Mouse (Mus musculus) liver, embryonic 14.5 days (tissue): ENCODE measurements around the gene Mvk. TPM values are rescaled to one million over a fixed set of nuclear protein-coding genes. Genes with fewer than 3 reads are reported as not detected.
A peak's percentile ranks its signal among the peaks of the same experiment; 100 is the strongest.

Experiments used
- ATAC-seq: fragments of 200-750 bp; cut with Nextera tagmentation; 2 replicates; pipeline ENCODE4 v1.8.0; 2017; ENCODE audit warnings: moderate number of reproducible peaks, mild to moderate bottlenecking, moderate library complexity; ENCODE audit not compliant: insufficient read depth
- DNase-seq, 3 experiments: peaks; one replicate each; pipeline ENCODE4 v3.0.0-alpha.2; 2012 to 2013; ENCODE audit warnings: low read depth in 3 of 3, low spot score in 3 of 3
- H3K27ac ChIP-seq: fragments of 300-500 bp; sonication (generic); 2 replicates; pipeline ENCODE4 v1.5.1; 2014; ENCODE audit warnings: moderate library complexity, mild to moderate bottlenecking, control low read depth, inconsistent platforms
- H3K27me3 ChIP-seq: fragments of 300-500 bp; sonication (generic); 2 replicates; pipeline ENCODE4 v1.6.1; 2014; ENCODE audit warnings: mild to moderate bottlenecking, low read length, moderate library complexity; ENCODE audit not compliant: control insufficient read depth, insufficient read depth
- H3K36me3 ChIP-seq: fragments of 300-500 bp; sonication (generic); replicated peaks from 2 replicates; pipeline ENCODE4 v1.6.1; 2014; ENCODE audit warnings: low read depth; ENCODE audit not compliant: control insufficient read depth, insufficient read depth
- H3K4me1 ChIP-seq, 2 experiments: fragments of 200-500 bp in 1 of 2; fragments of 300-500 bp in 1 of 2; sonication (generic) in 1 of 2; replicated peaks; 2 replicates each; pipeline ENCODE4 v1.6.1; 2012 to 2014; ENCODE audit warnings: antibody characterized with exemption in 1 of 2, inconsistent platforms in 1 of 2, low read length in 1 of 2; ENCODE audit not compliant: control insufficient read depth in 2 of 2, insufficient read depth in 2 of 2
- H3K4me2 ChIP-seq: fragments of 300-500 bp; sonication (generic); 2 replicates; pipeline ENCODE4 v1.6.1; 2014; ENCODE audit warnings: low read depth, mild to moderate bottlenecking, control low read depth, moderate library complexity
- H3K4me3 ChIP-seq, 2 experiments: fragments of 200-500 bp in 1 of 2; fragments of 300-500 bp in 1 of 2; sonication (generic) in 1 of 2; 2 replicates each; pipeline ENCODE4 v1.5.1; 2012 to 2014; ENCODE audit warnings: low read depth in 2 of 2, low read length in 2 of 2, mild to moderate bottlenecking in 2 of 2, control low read depth in 1 of 2, inconsistent platforms in 1 of 2, moderate library complexity in 1 of 2; ENCODE audit not compliant: insufficient read depth in 1 of 2
- H3K9ac ChIP-seq: fragments of 300-500 bp; sonication (generic); replicated peaks from 2 replicates; pipeline ENCODE4 v1.6.1; 2014; ENCODE audit warnings: mild to moderate bottlenecking, control low read depth, moderate library complexity
- H3K9me3 ChIP-seq: fragments of 300-500 bp; sonication (generic); 2 replicates; pipeline ENCODE4 v1.6.1; 2016; ENCODE audit warnings: low read length, mixed read lengths; ENCODE audit not compliant: control insufficient read depth
- CTCF ChIP-seq: IDR thresholded peaks from 2 replicates; pipeline ENCODE4 v1.5.1; 2016; ENCODE audit warnings: antibody characterized with exemption, low read depth, control low read depth
- EP300 ChIP-seq: IDR thresholded peaks from 2 replicates; pipeline ENCODE4 v1.6.1; 2016; ENCODE audit warnings: antibody characterized with exemption, low read depth
- WGBS: fragments of 180-500 bp; shearing (Covaris S2); extraction: QIAGEN DNeasy Blood & Tissue Kit; methylation state at CpG from one replicate; pipeline ENCODE4 v1.1.7; 2014; ENCODE audit not compliant: insufficient replicate concordance; 5-methylcytosine and 5-hydroxymethylcytosine counted together
- polyA plus RNA-seq, 2 experiments: library from polyadenylated mRNA; depleted of rRNA in 1 of 2; stranded (reverse) in 1 of 2; unstranded in 1 of 2; fragments of >200 nt; fragmentation: Nextera tagmentation in 1 of 2; extraction: Ambion mirVana in 1 of 2; gene quantifications; 2 replicates each; pipeline versions ENCODE4 v1.2.1 to v1.2.3; 2012 to 2014

Gene Mvk
- polyA plus RNA-seq, 2 experiments, result 20.2 to 32.6 TPM

DNA sequence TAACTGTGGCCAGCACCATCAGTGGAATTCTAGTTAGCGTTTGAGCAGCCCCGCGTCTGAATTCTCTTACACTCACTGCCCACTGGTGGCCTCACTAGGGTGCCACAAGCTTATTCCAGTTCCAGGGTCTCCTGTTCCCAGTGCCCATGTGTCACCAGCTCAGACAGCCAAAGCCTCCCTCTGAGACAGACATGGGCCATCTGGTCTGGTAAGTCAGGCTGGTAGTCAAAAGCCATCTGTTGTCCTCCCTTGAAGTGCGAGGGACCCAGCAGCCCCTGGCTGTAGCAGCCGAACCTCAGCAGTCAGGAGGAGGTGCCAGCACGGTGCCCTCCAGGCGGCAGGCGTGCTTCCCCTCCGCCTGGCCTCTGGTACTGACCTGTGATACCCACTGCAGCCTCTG, 12.2 kb downstream of the Mvk start:
- Histone ChIP-seq H3K9me3 (no peaks in the 10 kb centered on the region), H3K36me3 (no peaks in the 10 kb centered on the region), H3K4me2 (no peak overlapping the region), H3K4me3 (no peak overlapping the region), H3K4me1 (no peaks in the 10 kb centered on the region), H3K27ac (no peak overlapping the region), H3K27me3 (no peaks in the 10 kb centered on the region), H3K9ac (no peak overlapping the region)
- ATAC-seq (no peak), DNase-seq (no peak)
- 72% methylated on average over 9 of the region's 9 CpGs for WGBS
- TF ChIP-seq EP300 (no peak), CTCF (no peak)

DNA sequence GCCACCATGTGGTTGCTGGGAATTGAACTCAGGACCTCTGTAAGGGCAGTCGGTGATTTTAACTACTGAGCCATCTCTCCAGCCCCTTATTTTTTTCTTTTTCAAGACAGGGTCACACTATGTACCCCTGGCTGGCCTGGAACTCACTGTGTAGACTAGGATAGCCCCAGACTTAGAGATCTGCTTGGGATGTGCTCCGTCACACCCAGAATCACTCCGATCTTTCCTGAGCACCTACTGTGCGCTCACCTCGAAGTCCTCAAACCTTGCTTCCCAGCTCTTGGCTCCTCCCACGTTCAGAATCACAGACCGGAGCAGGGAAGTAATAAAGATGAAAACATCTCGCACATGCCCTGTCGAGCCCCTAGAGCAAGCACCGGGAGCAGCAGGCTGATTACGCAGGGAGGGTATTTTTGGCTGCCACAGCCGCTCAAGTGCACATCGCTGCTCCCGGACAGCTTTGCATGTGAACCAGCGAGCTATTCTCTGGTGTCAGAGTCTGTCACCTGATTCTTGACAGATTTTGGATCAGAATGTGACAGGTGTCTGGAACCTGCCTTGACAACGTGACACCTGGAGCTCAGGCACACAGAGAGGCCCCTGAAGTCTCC, 13.0 kb downstream of the Mvk start:
- Histone ChIP-seq H3K36me3 (no peaks in the 10 kb centered on the region), H3K4me2 (no peak overlapping the region)
- WGBS, result 72% methylated on average over 16 of the region's 16 CpGs

DNA sequence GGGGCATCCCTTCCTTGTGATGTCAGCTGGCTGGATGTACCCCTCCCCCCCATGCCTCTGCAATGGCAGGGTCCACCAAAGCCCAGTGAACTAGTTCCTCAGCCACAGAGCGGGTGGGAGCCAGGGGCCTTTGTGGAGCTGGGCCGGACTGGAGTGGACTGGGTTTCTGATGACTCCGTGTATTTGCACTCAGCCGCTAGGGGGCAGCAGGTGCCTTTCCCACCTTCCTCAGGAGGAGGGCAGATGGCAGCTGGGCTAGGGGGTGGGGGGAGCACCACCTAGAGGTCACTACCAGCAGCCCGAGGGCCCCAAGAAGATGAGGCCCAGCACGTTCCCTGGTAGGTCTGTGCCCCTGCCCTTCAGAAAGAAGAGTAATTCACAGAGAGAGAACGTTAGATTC, 17.2 kb downstream of the Mvk start:
- peak; percentile 45; the same call in 1 of the 2 replicates for ATAC-seq
- Histone ChIP-seq H3K27ac (no peak overlapping the region), H3K4me3 (no peak overlapping the region), H3K9me3 (no peaks in the 10 kb centered on the region), H3K27me3 (no peaks in the 10 kb centered on the region), H3K9ac (no peak overlapping the region), H3K4me1 (no peaks in the 10 kb centered on the region), H3K4me2 (no peak overlapping the region), H3K36me3 (no peaks in the 10 kb centered on the region)
- DNase-seq, result peak; percentile 26 to 32 (median 29)
- TF ChIP-seq CTCF (peak; percentile 94), EP300 (no peak)
- WGBS, result 2% methylated on average over 7 of the region's 7 CpGs

More for the DNA sequence above, 13.0 kb downstream of the Mvk start:
- no peak overlapping the region for H3K27ac ChIP-seq
- no peak for DNase-seq
- no peak overlapping the region for H3K4me3 ChIP-seq
- TF ChIP-seq CTCF, result no peak
- TF ChIP-seq EP300, result no peak
- no peak for ATAC-seq
- no peaks in the 10 kb centered on the region for H3K4me1 ChIP-seq
- no peaks in the 10 kb centered on the region for H3K27me3 ChIP-seq
- no peak overlapping the region for H3K9ac ChIP-seq
- no peaks in the 10 kb centered on the region for H3K9me3 ChIP-seq

DNA sequence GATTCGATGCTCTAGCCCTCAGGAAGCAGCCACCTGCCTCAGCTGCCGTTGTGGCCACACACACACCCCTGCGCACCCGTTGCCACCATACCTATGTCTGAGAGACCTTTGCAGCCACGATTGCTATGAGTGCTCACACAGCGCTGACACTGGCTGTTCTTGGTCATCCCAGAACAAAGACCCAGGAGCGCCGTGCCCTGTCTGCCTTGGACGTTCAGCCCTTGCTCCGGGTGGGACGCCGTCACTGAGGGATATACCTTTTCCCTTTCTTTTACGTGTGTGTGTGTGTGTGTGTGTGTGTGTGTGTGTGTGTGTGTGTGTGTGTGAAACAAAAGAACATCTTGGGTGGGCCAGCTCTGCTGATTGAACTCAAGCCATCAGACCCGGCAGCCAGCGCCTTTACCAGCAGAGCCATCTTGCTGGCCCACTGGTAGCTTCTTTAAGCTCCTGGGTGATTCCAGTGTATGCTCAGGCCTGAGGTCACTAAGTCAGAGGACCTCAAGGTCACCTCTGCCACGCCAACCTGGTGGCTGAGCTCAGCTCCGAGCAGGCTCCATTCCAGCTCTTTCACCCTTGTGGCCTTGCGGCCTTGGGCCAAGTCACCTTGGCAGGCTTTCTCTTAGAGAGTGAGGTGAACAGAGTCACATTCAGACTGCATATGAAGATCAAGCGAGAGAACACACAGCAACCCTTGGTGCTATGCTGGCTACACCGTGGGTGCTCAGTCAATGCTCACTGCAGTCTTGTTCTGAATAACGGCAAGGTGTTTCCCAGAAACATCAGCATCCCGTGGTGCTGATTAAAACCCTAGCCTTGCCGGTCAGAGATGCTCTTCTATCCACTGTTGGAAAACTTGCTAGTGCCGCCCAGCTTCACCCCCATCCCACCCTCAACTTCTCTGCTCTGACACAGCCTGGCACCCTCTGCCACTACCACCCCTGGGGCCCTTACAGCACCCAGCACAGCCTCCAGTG, 18.3 kb downstream of the Mvk start:
- WGBS, result 70% methylated on average over 24 of the region's 24 CpGs
- H3K4me3 ChIP-seq, result no peak overlapping the region
- no peaks in the 10 kb centered on the region for H3K36me3 ChIP-seq
- H3K27ac ChIP-seq, result no peak overlapping the region
- H3K27me3 ChIP-seq, result no peaks in the 10 kb centered on the region
- ATAC-seq (no peak), DNase-seq (no peak)
- no peak for TF ChIP-seq CTCF
- TF ChIP-seq EP300, result no peak
- H3K9ac ChIP-seq, result no peak overlapping the region
- H3K4me1 ChIP-seq, result no peaks in the 10 kb centered on the region
- no peak overlapping the region for H3K4me2 ChIP-seq
- no peaks in the 10 kb centered on the region for H3K9me3 ChIP-seq

DNA sequence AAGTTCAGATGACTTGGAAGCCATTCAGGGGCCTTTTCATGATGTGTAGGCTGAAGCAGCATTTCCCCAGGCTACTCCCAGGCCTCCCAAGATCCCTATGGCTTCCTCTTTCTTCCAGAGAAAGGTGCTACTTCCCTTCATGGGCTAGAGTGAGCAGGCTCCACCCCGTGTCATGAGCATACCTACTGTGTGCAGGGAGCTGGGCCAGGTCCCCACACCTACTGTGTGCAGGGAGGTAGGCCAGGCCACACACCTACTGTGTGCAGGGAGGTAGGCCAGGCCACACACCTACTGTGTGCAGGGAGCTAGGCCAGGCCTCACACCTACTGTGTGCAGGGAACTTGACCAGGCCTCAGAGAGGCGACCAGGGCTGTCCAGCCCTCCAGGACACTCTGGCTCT, 20.5 kb downstream of the Mvk start:
- no peak overlapping the region for H3K4me2 ChIP-seq
- no peak for TF ChIP-seq EP300
- no peak for TF ChIP-seq CTCF
- no peaks in the 10 kb centered on the region for H3K27me3 ChIP-seq
- H3K9me3 ChIP-seq, result no peaks in the 10 kb centered on the region
- no peak overlapping the region for H3K4me3 ChIP-seq
- H3K9ac ChIP-seq, result no peak overlapping the region
- H3K36me3 ChIP-seq, result no peaks in the 10 kb centered on the region
- 45% methylated on average over 2 of the region's 2 CpGs for WGBS
- DNase-seq (no peak), ATAC-seq (no peak)
- no peak overlapping the region for H3K27ac ChIP-seq
- no peaks in the 10 kb centered on the region for H3K4me1 ChIP-seq
